Mouse (Mus musculus) kidney, adult 8-10 months (tissue): ENCODE measurements around the gene Spon1.
A peak's percentile ranks its signal among the peaks of the same experiment; 100 is the strongest.

Experiments used
- DNase-seq, 2 experiments: peaks; one replicate each; pipeline ENCODE4 v3.0.0; 2022

Gene Spon1

DNA sequence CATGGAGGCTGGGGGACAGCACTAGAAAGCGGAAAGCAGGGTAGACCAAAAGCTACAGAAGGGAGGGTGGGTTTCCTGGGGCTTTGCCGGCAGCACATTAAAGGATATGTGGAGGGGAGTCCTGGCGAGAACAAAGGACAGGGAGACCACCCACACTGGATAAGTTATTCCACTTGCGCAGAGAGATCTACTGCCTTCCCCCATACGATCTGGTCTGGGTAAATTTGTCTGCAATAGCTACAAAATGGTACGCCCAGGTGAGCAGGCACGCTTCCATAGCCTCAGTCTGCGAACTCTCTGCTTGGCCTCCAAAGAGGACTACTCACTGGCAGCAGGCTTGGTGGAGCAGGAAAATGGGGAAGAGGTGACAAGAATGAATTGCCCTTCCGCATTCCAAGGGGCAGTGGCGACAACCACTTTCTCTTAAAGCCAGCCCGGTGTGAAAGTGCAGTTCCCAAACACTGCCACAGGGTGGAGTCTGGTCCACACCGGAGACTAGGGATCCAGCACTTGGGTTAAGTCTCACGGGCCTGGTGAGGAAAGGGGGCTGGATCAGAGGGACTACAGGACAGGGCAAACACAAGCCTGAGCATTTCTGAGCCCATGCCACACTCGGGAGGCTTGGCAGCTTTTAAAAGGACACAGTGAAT is 300.9 kb downstream of the Spon1 start:
- DNase-seq = peak; percentile 93 to 95

GRCm38 (mm10) chr7:114068956-114069533 is 303.2 kb downstream of the Spon1 start:
- no peak for DNase-seq

- DNase-seq = no peak
Measured at GRCm38 (mm10) chr7:114069726-114070457, 304.1 kb downstream of the Spon1 start.

- no peak for DNase-seq
Measured at GRCm38 (mm10) chr7:114070458-114070840, 304.7 kb downstream of the Spon1 start.

GRCm38 (mm10) chr7:114071395-114071794 is 305.6 kb downstream of the Spon1 start:
- DNase-seq = no peak

DNA sequence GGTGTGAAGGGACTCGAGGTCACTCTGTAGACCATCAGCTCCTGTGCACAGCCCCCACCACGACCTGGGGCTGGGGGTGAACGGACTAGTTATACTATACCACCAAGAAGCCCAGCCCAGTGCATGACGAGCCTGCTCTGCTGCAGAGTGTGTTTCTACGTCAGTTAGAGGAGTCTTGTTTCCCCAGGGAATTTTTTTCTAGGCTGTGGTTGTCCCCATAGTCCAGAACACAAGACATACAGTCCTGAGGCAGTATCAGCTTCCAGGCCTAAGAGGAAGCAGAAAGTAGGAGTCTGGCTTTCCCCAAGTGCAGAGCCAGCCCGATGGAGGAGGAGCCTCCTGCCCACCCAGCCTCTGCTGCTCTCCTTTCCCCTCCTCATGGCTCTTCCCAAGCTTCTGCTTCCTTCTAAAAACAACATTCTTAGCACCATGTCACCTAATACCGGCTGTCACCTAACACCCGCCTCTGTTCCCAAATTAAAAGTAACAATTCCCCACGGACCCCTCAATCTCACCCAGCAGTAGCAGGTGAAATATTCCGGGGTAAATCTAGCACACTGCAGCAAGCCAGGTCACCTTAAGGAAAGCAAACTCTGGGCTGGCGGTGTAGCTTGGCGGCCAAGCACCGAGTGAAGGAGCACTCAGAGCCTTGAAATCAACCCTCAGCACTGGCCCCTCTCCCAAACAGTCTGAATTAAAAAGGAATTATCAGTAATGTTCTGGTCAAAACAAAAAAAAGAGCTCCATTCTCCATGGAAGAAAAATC is 306.2 kb downstream of the Spon1 start:
- DNase-seq = no peak

DNA sequence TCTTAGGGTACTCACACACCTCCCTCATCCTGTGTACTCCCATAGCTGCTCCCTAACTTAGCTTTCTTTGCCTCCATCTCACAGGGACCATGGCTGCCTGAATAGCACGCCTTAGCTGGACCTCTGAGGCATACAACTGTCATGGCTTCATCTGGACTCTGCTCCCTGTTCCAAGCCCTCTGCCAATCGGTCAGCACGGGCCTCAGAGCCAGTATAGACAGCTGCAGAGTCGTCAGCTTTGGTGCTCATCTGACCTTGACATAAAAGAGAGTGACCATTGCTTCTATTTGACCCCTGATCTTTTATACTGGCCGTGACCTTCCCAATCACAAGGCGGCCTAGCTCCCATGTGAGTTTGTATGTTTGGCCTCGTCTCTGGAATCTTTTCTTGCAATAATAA is 308.3 kb downstream of the Spon1 start:
- peak in 1 of 2 experiments; percentile 49 for DNase-seq

DNA sequence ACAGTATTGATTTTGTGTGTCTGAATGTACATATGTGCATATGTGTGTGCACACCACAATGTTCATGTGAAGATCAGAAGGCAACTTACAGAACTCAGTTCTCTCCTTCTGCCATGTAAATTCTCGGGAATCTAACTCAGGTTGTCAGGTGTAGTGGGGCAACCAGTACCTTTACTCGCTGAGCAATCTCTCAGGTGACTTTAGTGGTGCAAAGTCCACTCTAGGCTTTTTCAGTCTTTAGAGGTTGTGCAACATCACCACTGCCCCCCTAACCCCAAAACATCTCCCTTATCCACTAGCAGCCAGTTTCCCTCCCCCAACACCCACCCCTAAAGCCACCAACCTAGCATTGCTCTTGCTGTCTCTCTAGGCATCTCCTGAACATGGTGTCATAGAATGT is 308.8 kb downstream of the Spon1 start:
- DNase-seq = no peak

GRCm38 (mm10) chr7:114079343-114079742 is 313.5 kb downstream of the Spon1 start:
- no peak for DNase-seq

DNA sequence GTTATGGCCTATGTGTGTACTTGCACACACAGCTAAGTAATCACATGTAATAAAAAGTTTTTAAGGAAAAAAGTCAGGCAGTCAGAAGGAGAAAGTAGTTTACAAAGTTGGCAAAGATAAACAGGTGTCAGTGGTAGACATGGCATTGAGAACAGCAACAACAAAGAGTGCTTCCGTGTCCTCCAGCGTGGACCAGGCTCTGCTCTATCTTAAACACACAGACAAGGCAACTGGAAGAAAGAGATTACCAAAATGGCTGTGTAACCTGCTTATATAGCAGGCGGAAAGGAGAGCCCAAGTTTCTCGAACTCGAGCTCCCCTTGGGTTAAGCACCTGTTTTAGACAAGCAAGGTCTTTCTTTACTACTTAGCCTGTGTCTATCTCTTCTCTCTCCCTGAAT is 314.5 kb downstream of the Spon1 start:
- no peak for DNase-seq

DNA sequence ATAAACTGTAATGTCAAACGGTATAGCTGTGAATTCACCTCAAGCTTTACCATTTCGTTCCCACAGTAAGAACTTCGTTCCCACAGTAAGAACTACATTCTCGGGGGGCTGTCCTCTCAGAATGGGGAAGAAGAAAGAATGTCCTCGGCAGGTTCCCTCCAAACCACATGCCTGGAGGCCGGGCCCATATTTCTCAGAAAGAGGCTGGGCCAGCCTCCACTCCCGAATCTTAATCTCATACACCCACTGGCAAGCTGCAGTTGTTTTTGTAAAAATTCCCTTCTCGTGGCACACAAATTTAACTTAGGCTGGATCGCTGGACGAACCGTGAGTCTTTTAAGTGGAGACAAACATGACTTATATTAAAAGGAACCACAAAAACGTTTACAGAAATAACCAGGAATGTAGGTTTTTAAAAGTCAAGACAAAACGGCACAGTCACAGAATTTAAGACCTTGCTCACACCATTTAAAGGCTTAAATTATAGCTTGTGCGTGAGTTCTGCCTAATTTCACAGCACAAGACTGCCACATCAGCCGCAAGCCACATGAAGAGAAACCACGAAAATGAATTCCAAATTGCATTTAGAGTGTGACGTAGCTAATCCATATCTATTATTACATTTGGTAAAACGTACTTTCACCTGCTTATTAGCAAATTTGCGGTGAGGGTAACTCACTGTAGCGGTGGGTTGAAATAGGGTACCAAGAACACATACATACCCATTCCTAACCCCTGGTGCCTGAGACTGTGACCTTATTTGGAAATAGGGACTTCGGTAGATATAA is 316.0 kb downstream of the Spon1 start:
- no peak for DNase-seq

DNA sequence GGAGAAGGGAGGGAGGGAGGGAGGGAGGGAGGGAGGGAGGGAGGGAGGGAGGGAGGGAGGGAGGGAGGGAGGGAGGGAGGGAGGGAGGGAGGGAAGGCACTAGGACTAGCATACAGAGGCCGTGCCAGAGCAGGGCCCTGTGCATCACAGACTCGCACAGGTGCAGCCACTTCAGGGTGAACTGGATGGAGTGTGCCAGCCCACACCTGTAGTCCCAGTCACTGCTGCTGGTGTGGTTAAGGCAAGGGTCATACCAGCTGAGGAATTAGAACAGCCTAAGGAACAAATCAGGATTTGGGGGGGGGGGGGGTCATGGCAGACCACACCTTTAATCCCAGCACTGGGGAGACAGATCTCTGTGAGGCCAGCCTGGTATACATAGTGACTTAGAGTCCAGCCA is 317.3 kb downstream of the Spon1 start:
- DNase-seq = no peak

- DNase-seq = no peak
Measured at GRCm38 (mm10) chr7:114083760-114084159, 318.0 kb downstream of the Spon1 start.

DNA sequence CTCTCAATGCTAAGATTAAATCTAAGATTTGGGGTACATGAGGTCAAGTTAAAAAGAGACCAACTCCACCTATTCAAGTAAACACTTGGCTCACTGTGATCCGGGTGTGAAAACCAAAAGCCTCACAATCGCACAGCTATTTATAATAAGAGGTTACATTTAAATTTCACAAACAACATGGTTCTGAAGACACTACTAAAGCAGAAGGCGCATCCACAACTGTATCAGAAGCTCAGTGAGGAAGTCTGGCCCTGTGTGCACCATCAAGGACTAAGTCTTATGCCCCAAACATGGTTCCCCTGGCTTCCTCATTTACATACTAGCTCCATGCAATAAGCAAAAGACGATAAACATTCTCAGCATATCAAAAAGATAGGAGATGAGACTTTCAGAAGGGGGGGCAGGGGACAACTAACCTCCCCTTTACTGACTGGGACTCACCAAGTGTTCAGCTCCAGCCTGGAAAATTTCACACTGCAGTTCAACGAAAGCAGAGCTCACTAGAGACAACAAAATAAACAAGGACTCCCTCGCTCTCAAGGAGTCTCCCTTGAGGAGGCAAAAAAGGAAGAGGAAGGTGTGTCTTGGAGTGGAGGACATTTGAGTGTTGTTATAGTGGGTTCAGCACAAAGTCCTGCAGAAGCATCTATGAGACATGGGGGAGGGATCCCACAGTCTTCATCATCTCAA is 320.4 kb downstream of the Spon1 start:
- no peak for DNase-seq

DNA sequence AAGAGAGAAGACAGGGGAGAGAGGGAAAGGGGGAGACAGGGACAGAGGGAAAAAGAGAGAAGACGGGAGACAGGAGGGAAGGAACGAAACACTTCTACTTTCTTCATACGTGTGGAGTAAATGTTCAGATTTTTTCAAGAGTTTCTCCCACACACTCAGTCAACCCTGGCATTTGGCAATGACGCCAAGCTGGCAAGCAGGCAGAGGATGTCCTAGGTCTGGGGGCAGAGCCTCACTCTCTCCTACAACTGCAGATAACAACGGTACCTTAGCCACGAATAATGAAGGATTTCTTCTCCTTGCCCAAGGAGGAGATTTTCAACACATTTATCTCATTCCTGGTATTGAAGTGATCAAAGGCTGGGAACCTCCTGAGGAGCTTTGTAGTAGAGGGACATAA is 321.5 kb downstream of the Spon1 start:
- no peak for DNase-seq

DNA sequence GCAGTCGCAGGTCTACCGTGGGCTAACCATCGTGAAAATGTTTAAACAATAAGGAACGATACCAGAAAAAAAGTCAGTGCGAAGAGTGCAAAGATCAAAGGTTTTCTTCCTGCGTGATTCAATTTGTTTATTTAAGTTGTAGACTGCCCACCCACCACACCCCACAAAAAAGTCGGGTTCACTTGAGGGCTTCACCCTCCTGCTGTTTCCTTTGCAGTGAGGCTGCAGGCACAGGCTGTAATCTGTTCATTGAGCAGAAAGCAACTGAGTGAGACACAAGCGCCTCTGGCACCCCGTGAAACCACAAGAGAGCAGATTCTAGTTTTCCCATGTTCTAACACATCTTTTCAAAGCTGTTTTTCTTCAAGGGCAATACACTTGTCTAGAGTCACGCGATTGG is 322.2 kb downstream of the Spon1 start:
- no peak for DNase-seq

GRCm38 (mm10) chr7:114088918-114089317 is 323.1 kb downstream of the Spon1 start:
- no peak for DNase-seq

- DNase-seq = no peak
Measured at GRCm38 (mm10) chr7:114090231-114090630, 324.4 kb downstream of the Spon1 start.

GRCm38 (mm10) chr7:114090892-114091545 is 325.2 kb downstream of the Spon1 start:
- no peak for DNase-seq
